Mouse (Mus musculus): ENCODE measurements around the gene Ppp1r2. TPM values are rescaled to one million over a fixed set of nuclear protein-coding genes. Genes with fewer than 3 reads are reported as not detected.

The Ppp1r2 gene
- polyA plus RNA-seq, 1 experiment from 2014 or later = 84.3 TPM

DNA sequence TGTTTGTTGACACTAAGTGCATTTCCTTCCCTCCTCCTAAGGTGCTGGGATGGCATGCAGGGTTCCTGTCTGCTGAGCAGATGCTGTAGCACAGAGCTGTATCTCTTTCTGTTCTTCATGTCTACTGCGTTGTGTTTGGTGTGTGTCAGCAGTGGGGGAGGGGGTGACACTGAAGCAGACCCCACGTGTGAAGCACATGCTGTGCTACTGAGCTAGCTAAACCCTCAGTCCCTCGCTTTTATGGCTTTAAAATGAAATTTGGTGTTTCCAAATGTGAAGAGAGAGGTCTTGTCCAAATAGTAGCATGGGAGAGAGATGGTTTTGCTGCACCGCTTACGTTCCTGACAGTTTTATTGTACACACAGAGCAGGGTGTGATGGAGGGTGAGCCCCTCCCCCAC, 43.5 kb downstream of the Ppp1r2 start:
- WGBS = 80% methylated on average over 5 of the region's 5 CpGs
- Histone ChIP-seq H3K27me3 (no peaks in the 10 kb centered on the region), H3K9ac (replicated peaks) (no peak overlapping the region), H3K4me3 (no peak overlapping the region), H3K36me3 (no peaks in the 10 kb centered on the region), H3K4me1 (peaks cover 13% of the 10 kb centered on the region), H3K9me3 (no peaks in the 10 kb centered on the region), H3K27ac (replicated peaks) (no peak overlapping the region), H3K4me2 (replicated peaks) (no peak overlapping the region)
- no peak for ATAC-seq (replicated peaks)

DNA sequence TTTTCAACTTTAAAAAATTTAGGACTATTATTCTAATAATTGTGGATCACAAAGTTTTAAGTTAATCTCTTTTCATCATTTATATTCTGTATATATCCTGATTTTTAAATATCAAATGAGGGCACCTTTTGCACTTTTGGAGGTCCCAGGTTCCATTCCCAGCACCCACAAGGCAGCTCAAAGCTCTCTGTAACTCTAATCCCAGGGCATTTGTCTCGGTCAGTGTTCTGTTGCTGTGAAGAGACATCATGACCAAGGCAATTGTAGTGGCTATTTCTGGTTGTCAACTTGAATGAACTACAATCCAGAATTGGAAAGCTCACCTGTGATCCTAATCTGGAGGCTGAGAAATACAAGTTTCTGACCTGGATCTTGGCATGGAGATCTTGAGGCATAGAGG, 47.3 kb downstream of the Ppp1r2 start:
- Histone ChIP-seq H3K9ac (replicated peaks) (no peak overlapping the region), H3K4me1 (no peaks in the 10 kb centered on the region), H3K36me3 (no peaks in the 10 kb centered on the region), H3K4me2 (replicated peaks) (no peak overlapping the region), H3K27me3 (no peaks in the 10 kb centered on the region), H3K9me3 (no peaks in the 10 kb centered on the region), H3K4me3 (no peak overlapping the region), H3K27ac (replicated peaks) (no peak overlapping the region)
- 83% methylated on average over 1 of the region's 1 CpGs for WGBS
- no peak for ATAC-seq (replicated peaks)

DNA sequence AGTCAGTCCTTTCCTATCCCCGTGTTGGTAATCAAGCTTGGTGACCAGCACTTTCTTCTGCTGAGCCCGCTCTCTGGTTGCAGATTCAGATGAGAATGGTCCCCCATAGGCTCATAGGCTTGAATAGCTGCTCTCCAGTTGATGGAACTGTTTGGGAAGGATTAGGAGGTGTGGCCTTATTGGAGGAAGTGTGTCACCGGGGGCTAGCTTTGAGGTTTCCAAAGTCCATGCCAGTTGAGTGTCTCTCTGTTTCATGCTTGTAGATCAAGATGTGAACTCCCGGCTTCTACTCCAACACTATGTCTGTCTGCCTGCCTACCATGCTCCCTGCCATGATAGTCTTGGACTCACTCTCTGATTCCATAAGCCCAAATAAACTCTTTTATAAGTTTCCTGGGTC, 59.8 kb downstream of the Ppp1r2 start:
- no peaks in the 10 kb centered on the region for H3K27me3 ChIP-seq
- no peak overlapping the region for H3K4me2 ChIP-seq (replicated peaks)
- H3K4me1 ChIP-seq = 0 out of 2 replicates have a peak, but pooled peaks cover 4% of the 10 kb centered on the region
- H3K9me3 ChIP-seq = no peaks in the 10 kb centered on the region
- ATAC-seq (replicated peaks) = no peak
- H3K9ac ChIP-seq (replicated peaks) = no peak overlapping the region
- no peak overlapping the region for H3K4me3 ChIP-seq
- no peak overlapping the region for H3K27ac ChIP-seq (replicated peaks)
- 94% methylated on average over 4 of the region's 4 CpGs for WGBS
- H3K36me3 ChIP-seq = no peaks in the 10 kb centered on the region

DNA sequence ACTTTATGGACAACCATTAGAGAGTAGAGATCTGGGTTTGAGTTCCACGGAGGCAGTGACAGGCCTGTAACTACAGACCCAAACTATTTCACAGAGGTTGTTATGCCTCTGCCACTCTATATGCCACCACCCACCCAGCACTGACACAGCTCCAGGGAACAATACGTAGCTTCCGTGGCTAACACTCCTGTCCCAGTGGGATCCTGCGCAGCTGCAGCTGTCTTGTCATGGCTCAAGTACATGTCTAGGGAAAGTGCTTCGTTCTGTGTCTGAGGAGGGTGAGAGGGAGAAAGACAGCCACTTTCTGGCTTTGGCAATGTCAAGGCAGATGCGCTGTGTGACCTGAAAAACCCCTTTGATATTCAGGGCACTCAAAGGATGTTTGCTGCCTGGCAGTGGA, 61.6 kb downstream of the Ppp1r2 start:
- Histone ChIP-seq H3K4me3 (no peak overlapping the region), H3K36me3 (no peaks in the 10 kb centered on the region), H3K9me3 (no peaks in the 10 kb centered on the region), H3K4me1 (0 out of 2 replicates have a peak, but pooled peaks cover 4% of the 10 kb centered on the region), H3K4me2 (replicated peaks) (no peak overlapping the region), H3K27ac (replicated peaks) (no peak overlapping the region), H3K27me3 (no peaks in the 10 kb centered on the region), H3K9ac (replicated peaks) (no peak overlapping the region)
- no peak for ATAC-seq (replicated peaks)
- 87% methylated on average over 6 of the region's 6 CpGs for WGBS

DNA sequence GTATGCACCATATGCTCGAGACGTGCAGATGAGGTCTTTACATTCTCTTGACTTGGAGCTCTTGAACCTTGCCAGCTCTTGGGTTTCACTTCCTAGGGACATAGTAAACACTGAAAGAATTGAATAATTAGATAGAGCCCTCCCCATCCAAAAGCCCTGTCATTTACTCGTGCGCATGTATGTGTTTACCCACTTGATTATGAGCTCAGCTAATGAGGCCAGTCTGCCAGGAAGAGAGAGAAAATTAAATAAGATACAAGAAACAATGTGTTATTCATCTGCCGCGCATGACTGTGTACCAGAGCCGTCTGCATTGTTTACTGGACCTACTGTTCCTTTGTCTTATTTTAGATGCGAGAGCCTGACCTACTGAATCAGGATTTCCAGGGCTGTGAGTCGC, 63.6 kb downstream of the Ppp1r2 start:
- Histone ChIP-seq H3K9me3 (no peaks in the 10 kb centered on the region), H3K27me3 (no peaks in the 10 kb centered on the region), H3K4me1 (0 out of 2 replicates have a peak, but pooled peaks cover 4% of the 10 kb centered on the region), H3K4me2 (replicated peaks) (no peak overlapping the region), H3K9ac (replicated peaks) (no peak overlapping the region), H3K27ac (replicated peaks) (no peak overlapping the region), H3K36me3 (no peaks in the 10 kb centered on the region), H3K4me3 (no peak overlapping the region)
- ATAC-seq (replicated peaks) = no peak
- WGBS = 37% methylated on average over 9 of the region's 9 CpGs

DNA sequence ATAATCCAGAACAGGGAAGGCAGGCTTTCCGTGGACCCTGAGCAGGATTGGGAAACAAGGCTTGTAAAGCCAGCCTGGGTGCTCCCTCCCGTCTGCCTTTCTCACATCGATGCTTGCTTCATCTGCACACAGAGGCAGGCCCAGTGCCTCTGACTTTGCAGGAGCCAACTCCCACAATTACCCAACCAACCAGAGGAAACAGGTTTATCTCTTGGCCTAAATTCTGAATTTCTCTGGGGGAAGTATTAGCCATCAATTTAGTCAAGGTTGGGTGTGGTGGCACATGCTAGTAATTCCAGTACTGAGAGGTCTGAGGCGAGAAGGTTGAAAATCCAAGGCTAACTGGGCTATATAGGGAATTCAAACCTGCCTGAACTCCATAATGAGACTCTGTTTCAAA, 64.6 kb downstream of the Ppp1r2 start:
- Histone ChIP-seq H3K4me1 (0 out of 2 replicates have a peak, but pooled peaks cover 4% of the 10 kb centered on the region), H3K4me3 (no peak overlapping the region), H3K9me3 (no peaks in the 10 kb centered on the region), H3K36me3 (no peaks in the 10 kb centered on the region), H3K4me2 (replicated peaks) (no peak overlapping the region), H3K9ac (replicated peaks) (no peak overlapping the region), H3K27ac (replicated peaks) (no peak overlapping the region), H3K27me3 (no peaks in the 10 kb centered on the region)
- WGBS = 74% methylated on average over 4 of the region's 4 CpGs
- no peak for ATAC-seq (replicated peaks)

DNA sequence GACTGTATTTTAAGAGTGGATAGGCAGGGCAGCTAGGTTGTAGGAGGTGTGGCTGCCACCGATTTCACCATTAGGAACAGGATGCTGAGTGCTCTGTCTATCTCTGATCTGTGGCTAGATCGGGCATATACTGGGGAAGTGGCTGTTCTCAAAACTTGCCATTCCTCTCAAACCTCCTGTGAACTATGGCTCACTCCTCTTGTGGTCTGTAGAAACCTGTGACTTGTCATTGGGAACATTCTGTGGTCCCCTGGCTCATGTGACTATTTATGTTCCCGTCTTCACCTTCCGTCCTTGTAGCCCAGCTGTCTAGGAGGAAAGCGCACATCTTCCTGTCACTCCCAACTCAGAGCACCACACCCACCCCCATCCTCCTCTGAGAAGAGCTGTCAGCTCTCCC, 65.2 kb downstream of the Ppp1r2 start:
- H3K4me2 ChIP-seq (replicated peaks) = no peak overlapping the region
- WGBS = 78% methylated on average over 5 of the region's 5 CpGs
- H3K9ac ChIP-seq (replicated peaks) = no peak overlapping the region
- no peak overlapping the region for H3K4me3 ChIP-seq
- H3K27me3 ChIP-seq = no peaks in the 10 kb centered on the region
- H3K27ac ChIP-seq (replicated peaks) = no peak overlapping the region
- H3K9me3 ChIP-seq = no peaks in the 10 kb centered on the region
- H3K4me1 ChIP-seq = 0 out of 2 replicates have a peak, but pooled peaks cover 4% of the 10 kb centered on the region
- no peak for ATAC-seq (replicated peaks)
- no peaks in the 10 kb centered on the region for H3K36me3 ChIP-seq

DNA sequence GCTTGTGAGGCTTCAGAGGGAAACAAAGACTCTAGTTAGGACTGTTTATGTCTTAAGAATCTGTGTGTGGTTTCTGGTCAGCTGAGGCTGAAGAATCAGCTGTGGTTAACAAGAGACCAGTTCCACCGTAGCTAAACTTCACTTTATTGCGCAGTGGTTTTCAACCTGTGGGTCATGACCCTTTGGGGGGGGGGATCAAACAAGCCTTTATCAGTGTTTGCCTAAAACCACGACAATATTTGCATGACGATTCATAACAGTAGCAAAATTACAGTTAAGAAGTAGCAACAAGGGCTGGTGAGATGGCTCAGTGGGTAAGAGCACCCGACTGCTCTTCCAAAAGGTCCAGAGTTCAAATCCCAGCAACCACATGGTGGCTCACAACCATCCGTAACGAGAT, 69.4 kb downstream of the Ppp1r2 start:
- WGBS = 87% methylated on average over 7 of the region's 7 CpGs
- Histone ChIP-seq H3K4me1 (peaks cover 5% of the 10 kb centered on the region), H3K36me3 (no peaks in the 10 kb centered on the region), H3K4me2 (replicated peaks) (no peak overlapping the region), H3K27ac (replicated peaks) (no peak overlapping the region), H3K4me3 (no peak overlapping the region), H3K9ac (replicated peaks) (no peak overlapping the region), H3K9me3 (no peaks in the 10 kb centered on the region), H3K27me3 (no peaks in the 10 kb centered on the region)
- ATAC-seq (replicated peaks) = no peak

DNA sequence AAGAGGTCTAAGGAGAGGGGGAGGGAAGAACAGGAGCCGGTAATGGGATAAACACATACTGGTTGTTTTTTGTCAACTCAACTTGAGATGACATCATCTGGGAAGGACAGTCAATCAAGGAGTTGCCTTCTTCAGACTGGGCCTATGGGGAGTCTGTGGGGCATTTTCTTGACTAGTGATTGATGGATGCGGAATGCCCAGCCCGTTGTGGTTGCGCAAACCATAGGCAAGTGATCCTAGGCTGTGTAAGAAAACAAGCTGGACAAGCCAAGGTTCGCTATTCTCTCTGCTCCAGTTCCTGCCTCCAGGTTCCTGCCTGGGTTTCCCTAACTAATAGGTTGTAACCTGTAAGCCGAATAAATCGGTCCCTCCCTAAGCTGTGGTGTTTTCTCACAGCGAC, 69.9 kb downstream of the Ppp1r2 start:
- Histone ChIP-seq H3K4me3 (no peak overlapping the region), H3K9me3 (no peaks in the 10 kb centered on the region), H3K9ac (replicated peaks) (no peak overlapping the region), H3K27me3 (no peaks in the 10 kb centered on the region), H3K27ac (replicated peaks) (no peak overlapping the region), H3K4me2 (replicated peaks) (no peak overlapping the region), H3K36me3 (no peaks in the 10 kb centered on the region), H3K4me1 (peaks cover 5% of the 10 kb centered on the region)
- 93% methylated on average over 8 of the region's 8 CpGs for WGBS
- ATAC-seq (replicated peaks) = no peak

DNA sequence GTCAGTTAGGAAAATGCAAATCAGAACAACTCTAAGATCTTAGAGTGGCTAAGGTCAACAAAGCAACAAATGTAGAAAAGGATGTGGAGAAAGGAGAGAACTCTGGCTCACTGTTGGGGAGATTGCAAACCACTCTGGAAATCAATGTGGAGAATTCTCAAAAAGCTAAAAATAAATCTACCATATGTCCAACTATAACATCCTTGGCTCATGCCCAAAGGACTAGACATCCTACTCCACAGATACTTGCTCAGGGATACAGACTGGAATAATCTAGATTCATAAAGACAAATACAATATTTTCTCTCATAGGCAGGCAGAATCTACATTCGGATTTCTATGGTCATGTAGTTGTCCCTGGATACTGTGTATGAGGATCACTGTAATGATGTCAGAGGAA, 70.9 kb downstream of the Ppp1r2 start:
- ATAC-seq (replicated peaks) = no peak
- Histone ChIP-seq H3K27me3 (no peaks in the 10 kb centered on the region), H3K4me1 (peaks cover 13% of the 10 kb centered on the region), H3K27ac (replicated peaks) (no peak overlapping the region), H3K9me3 (no peaks in the 10 kb centered on the region), H3K9ac (replicated peaks) (no peak overlapping the region), H3K4me3 (no peak overlapping the region), H3K36me3 (no peaks in the 10 kb centered on the region), H3K4me2 (replicated peaks) (no peak overlapping the region)
- WGBS = 82% methylated on average over 1 of the region's 1 CpGs

DNA sequence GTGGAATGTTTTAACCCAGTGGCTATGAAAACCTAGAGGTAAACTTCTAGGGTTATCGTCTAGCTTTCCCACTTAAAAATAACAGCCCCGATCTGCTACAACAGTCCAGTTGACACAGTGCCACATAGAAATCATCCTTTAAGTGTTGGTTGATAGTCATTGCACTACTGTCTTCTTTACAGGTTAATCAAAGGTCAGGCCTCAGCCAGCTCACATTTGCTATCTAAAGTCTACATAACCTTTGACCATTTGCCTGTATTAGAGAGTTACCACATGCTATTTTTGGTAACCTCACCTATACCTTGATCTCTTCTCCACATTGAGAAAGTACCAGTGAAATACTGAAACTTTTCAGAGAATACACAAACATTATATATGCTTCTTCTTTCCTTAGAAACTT, 73.4 kb downstream of the Ppp1r2 start:
- Histone ChIP-seq H3K4me1 (peaks cover 22% of the 10 kb centered on the region), H3K27me3 (no peaks in the 10 kb centered on the region), H3K36me3 (no peaks in the 10 kb centered on the region), H3K4me3 (peak overlapping the region; percentile 95; the same call in 1 of the 2 replicates), H3K4me2 (replicated peaks) (peak overlapping the region; percentile 51), H3K9me3 (no peaks in the 10 kb centered on the region), H3K9ac (replicated peaks) (0 out of 2 replicates have a peak overlapping the region, but pooled peaks have one; percentile 33), H3K27ac (replicated peaks) (peak overlapping the region; percentile 82)
- no peak for ATAC-seq (replicated peaks)
- WGBS = 79% methylated on average over 2 of the region's 2 CpGs
